Mouse (Mus musculus): ENCODE measurements around the gene Hlcs.

Hlcs gene

GRCm38 (mm10) chr16:94157819-94158218, 155.6 kb downstream of the Hlcs start:
- no peak for DNase-seq

GRCm38 (mm10) chr16:94155041-94155653, 158.2 kb downstream of the Hlcs start:
- no peak for DNase-seq

- no peak for DNase-seq
Measured at GRCm38 (mm10) chr16:94150125-94151103, 163.0 kb downstream of the Hlcs start.

- no peak for DNase-seq
Measured at GRCm38 (mm10) chr16:94148139-94148538, 165.2 kb downstream of the Hlcs start.

- no peak for DNase-seq
Measured at GRCm38 (mm10) chr16:94143325-94143724, 170.0 kb downstream of the Hlcs start.

GRCm38 (mm10) chr16:94140746-94141145, 172.6 kb downstream of the Hlcs start:
- no peak for DNase-seq

GRCm38 (mm10) chr16:94134218-94134617, 179.2 kb downstream of the Hlcs start:
- no peak for DNase-seq

- DNase-seq = no peak
Measured at GRCm38 (mm10) chr16:94128236-94128835, 185.0 kb downstream of the Hlcs start.

- DNase-seq = no peak
Measured at GRCm38 (mm10) chr16:94126200-94126599, 187.2 kb downstream of the Hlcs start.

- no peak for DNase-seq
Measured at GRCm38 (mm10) chr16:94125172-94125981, 188.0 kb downstream of the Hlcs start.

GRCm38 (mm10) chr16:94123247-94123646, 190.1 kb downstream of the Hlcs start:
- DNase-seq = no peak

GRCm38 (mm10) chr16:94122347-94122746, 191.0 kb downstream of the Hlcs start:
- no peak for DNase-seq

- no peak for DNase-seq
Measured at GRCm38 (mm10) chr16:94118394-94118793, 195.0 kb downstream of the Hlcs start.

GRCm38 (mm10) chr16:94117333-94117732, 196.0 kb downstream of the Hlcs start:
- DNase-seq = no peak

- no peak for DNase-seq
Measured at GRCm38 (mm10) chr16:94114693-94115092, 198.7 kb downstream of the Hlcs start.

- DNase-seq = no peak
Measured at GRCm38 (mm10) chr16:94113160-94113559, 200.2 kb downstream of the Hlcs start.

GRCm38 (mm10) chr16:94097724-94098455, 215.5 kb downstream of the Hlcs start:
- DNase-seq = no peak

- no peak for DNase-seq
Measured at GRCm38 (mm10) chr16:94096479-94096878, 216.9 kb downstream of the Hlcs start.

- no peak for DNase-seq
Measured at GRCm38 (mm10) chr16:94095109-94095822, 218.1 kb downstream of the Hlcs start.

GRCm38 (mm10) chr16:94094251-94095108, 218.9 kb downstream of the Hlcs start:
- DNase-seq = no peak
